Mouse (Mus musculus) C2C12 (cell line): ENCODE results near the gene Klhdc7b. TPM values are rescaled to one million over a fixed set of nuclear protein-coding genes. Genes with fewer than 3 reads are reported as not detected.

Experiments used
- H3K27me3 ChIP-seq: one replicate; pipeline ENCODE4 v1.6.1; 2011; ENCODE audit not compliant: control insufficient read depth, insufficient read depth, insufficient read length
- H3K36me3 ChIP-seq: one replicate; pipeline ENCODE4 v1.6.1; 2011; ENCODE audit not compliant: control insufficient read depth, insufficient read depth
- H3K4me3 ChIP-seq: one replicate; pipeline ENCODE4 v1.5.1; 2011; ENCODE audit warnings: mild to moderate bottlenecking, control low read depth; ENCODE audit not compliant: poor library complexity, insufficient read depth, severe bottlenecking
- H3K79me2 ChIP-seq: one replicate; pipeline ENCODE4 v1.6.1; 2011; ENCODE audit not compliant: control insufficient read depth, insufficient read depth
- H3K79me3 ChIP-seq: one replicate; pipeline ENCODE4 v1.6.1; 2011; ENCODE audit warnings: low read depth, control low read depth
- H3ac ChIP-seq: one replicate; pipeline ENCODE3; 2011; ENCODE audit warnings: low read depth; ENCODE audit not compliant: control insufficient read depth, insufficient read length
- CEBPB ChIP-seq: IDR thresholded peaks from one replicate; pipeline ENCODE4 v1.6.1; 2011; ENCODE audit warnings: low read depth, mild to moderate bottlenecking, control low read depth, moderate library complexity
- FOSL1 ChIP-seq: IDR thresholded peaks from one replicate; pipeline ENCODE4 v1.8.0; 2011; ENCODE audit warnings: mild to moderate bottlenecking, low read length; ENCODE audit not compliant: poor library complexity, insufficient read depth, severe bottlenecking
- MAX ChIP-seq: IDR thresholded peaks from one replicate; pipeline ENCODE4 v1.6.1; 2011; ENCODE audit warnings: mild to moderate bottlenecking, control low read depth
- MYOD1 ChIP-seq: IDR thresholded peaks from one replicate; pipeline ENCODE4 v1.6.1; 2011; ENCODE audit warnings: low read depth; ENCODE audit not compliant: control insufficient read depth, insufficient read length
- polyA plus RNA-seq: library from polyadenylated mRNA; unstranded; fragments of >200 nt; fragmentation: generic; extraction: Trizol; gene quantifications from one replicate; pipeline ENCODE4 v1.2.1, GENCODE M21; 2012; ENCODE audit warnings: missing spikeins

The Klhdc7b gene
- polyA plus RNA-seq, 1 experiment = not detected

- Histone ChIP-seq H3K4me3 (no peak overlapping the region), H3ac (no peak overlapping the region), H3K27me3 (no peaks in the 10 kb centered on the region), H3K79me2 (no peaks in the 10 kb centered on the region), H3K36me3 (no peaks in the 10 kb centered on the region), H3K79me3 (no peaks in the 10 kb centered on the region)
- peak; percentile 48 for TF ChIP-seq MYOD1
- peak; percentile 50 for TF ChIP-seq FOSL1
- no peak for TF ChIP-seq MAX
- peak; percentile 11 for TF ChIP-seq CEBPB
Observed at GRCm38 (mm10) chr15:89435878-89436277, 51.2 kb downstream of the Klhdc7b start.

Other genes with a start within 250 kb of the Klhdc7b start
- 30.5 TPM for gene Mapk12, start 244.2 kb upstream of the Klhdc7b start, polyA plus RNA-seq
- 14.9 TPM for gene Mapk11, start 235.3 kb upstream of the Klhdc7b start, polyA plus RNA-seq
- gene Plxnb2, start 204.1 kb upstream of the Klhdc7b start, polyA plus RNA-seq = 206 TPM
- gene Dennd6b, start 188.4 kb upstream of the Klhdc7b start, polyA plus RNA-seq = 2.1 TPM
- 18.4 TPM for gene Ppp6r2, start 173.4 kb upstream of the Klhdc7b start, polyA plus RNA-seq
- 143 TPM for gene Sbf1, start 69.6 kb upstream of the Klhdc7b start, polyA plus RNA-seq
- gene Adm2, start 62.2 kb upstream of the Klhdc7b start, polyA plus RNA-seq = 7.0 TPM
- gene Miox, start 50.5 kb upstream of the Klhdc7b start, polyA plus RNA-seq = not detected
- 95.9 TPM for gene Lmf2, start 29.3 kb upstream of the Klhdc7b start, polyA plus RNA-seq
- gene Ncaph2, start 29.2 kb upstream of the Klhdc7b start, polyA plus RNA-seq = 185 TPM
- gene Sco2, start 11.1 kb upstream of the Klhdc7b start, polyA plus RNA-seq = 47.6 TPM
- gene Tymp, start 7.9 kb upstream of the Klhdc7b start, polyA plus RNA-seq = 3.4 TPM
- not detected for gene Odf3b, start 5.6 kb upstream of the Klhdc7b start, polyA plus RNA-seq
- not detected for gene Syce3, start 25.6 kb downstream of the Klhdc7b start, polyA plus RNA-seq
- gene Cpt1b, start 40.9 kb downstream of the Klhdc7b start, polyA plus RNA-seq = 2.5 TPM
- 0.33 TPM for gene C730034F03Rik, start 44.7 kb downstream of the Klhdc7b start, polyA plus RNA-seq
- gene Gm44502, start 44.8 kb downstream of the Klhdc7b start, polyA plus RNA-seq = 0.06 TPM
- gene Chkb, start 45.0 kb downstream of the Klhdc7b start, polyA plus RNA-seq = 47.1 TPM
- not detected for gene Mapk8ip2, start 69.0 kb downstream of the Klhdc7b start, polyA plus RNA-seq
- 22.3 TPM for gene Arsa, start 92.5 kb downstream of the Klhdc7b start, polyA plus RNA-seq
- 4.0 TPM for gene Shank3, start 114.7 kb downstream of the Klhdc7b start, polyA plus RNA-seq
- gene Acr, start 183.4 kb downstream of the Klhdc7b start, polyA plus RNA-seq = not detected
- 24.3 TPM for gene Rabl2, start 207.0 kb downstream of the Klhdc7b start, polyA plus RNA-seq